Mouse (Mus musculus): ENCODE measurements at regions not wholly inside any gene's neighbourhood (a gene's known extent, or its start where the extent isn't known, plus 50 kb on each side); places are given as distances from the start of the nearest gene placed in this dataset.

GRCm38 (mm10) chr13:44182544-44183191 lies 398.1 kb downstream of the Cd83 start:
- DNase-seq (ENCODE audit: low spot score), result no peak

DNA sequence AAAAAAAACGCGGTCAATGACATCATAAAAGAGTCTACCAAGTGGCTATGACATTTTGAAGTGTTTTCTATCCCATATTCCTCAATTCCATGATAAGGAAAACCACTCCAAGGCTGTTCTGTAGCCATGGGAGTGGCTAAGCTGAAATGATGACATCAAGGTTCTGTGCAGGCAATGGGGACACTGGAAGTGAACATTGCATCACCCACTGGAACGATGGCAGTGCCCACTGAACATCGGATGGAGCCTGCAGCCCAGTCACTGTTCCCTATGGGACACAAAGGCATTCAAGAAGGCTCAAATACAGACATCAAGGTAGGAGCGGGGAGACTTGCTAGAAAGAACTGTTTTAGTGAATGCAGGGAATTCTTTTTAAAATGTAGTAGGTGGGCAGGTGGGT lies 410.8 kb downstream of the Cd83 start:
- DNase-seq (ENCODE audit: low spot score), result no peak

DNA sequence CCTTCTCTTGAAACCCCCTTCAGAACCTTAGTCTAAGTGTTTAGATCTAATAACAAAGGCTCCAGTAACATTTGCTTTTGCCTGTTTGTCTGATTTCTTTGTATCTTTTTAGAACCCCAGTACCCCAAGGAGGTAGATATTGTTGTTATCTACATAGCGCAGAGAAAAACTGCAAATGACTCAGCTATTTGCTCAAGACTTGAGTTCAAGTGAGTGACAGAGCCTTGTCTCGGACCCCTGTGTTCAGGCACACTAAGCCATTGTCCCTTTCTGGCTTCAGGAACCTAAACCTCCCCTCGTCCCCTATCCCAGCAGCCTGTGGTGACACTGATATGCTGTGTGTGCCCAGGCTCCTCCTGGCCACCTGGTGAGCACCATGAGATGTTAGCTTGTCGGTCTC lies 421.5 kb downstream of the Cd83 start:
- DNase-seq (ENCODE audit: low spot score), result no peak

GRCm38 (mm10) chr13:44206448-44206847 lies 421.9 kb downstream of the Cd83 start:
- no peak for DNase-seq (ENCODE audit: low spot score)

- no peak for DNase-seq (ENCODE audit: low spot score)
Observed at GRCm38 (mm10) chr13:44207400-44208005, 422.9 kb downstream of the Cd83 start.

GRCm38 (mm10) chr13:44209036-44209435 lies 424.5 kb downstream of the Cd83 start:
- DNase-seq (ENCODE audit: low spot score), result no peak

GRCm38 (mm10) chr13:44210123-44210522 lies 425.5 kb downstream of the Cd83 start:
- no peak for DNase-seq (ENCODE audit: low spot score)

DNA sequence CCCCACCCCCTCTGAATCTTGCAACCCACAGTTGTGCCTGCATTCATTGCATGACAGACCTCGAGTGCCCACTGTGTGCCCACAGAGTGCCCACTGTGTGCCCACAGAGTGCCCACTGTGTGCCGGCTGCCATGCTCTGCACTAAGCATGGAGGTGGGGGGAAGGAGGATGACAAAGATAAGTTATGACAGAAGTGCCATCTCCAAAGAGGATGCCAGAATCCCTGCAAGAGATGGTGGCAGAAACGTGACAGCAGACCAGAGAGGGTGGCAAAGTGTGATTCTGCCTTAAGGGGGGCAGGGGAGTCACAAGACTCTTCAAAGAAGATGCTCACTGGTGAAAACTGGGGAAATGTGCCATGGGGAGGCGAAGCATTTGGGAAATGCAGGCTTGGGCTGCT lies 427.8 kb downstream of the Cd83 start:
- no peak for DNase-seq (ENCODE audit: low spot score)

- no peak for DNase-seq (ENCODE audit: low spot score)
Observed at GRCm38 (mm10) chr13:44212936-44213335, 428.4 kb downstream of the Cd83 start.

DNA sequence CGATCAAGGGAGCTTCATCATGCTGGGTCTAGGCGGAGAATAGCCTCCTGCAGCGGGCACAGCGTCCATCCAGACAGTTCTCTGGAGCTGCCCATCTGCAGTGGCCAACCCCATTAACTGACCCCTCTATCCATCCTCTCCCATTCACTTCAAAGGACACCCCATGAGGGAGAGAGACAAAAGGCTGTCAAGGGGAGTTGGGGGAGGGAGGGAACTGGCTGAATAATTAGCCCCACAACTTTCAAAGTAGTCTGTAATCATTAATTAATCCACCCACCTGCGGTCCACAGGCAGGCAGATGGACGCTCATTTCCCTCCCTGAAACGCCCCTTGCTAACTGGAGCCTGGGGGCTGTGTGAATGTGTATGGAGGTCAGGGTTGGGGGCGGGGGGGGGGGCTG lies 433.7 kb downstream of the Cd83 start:
- no peak for DNase-seq (ENCODE audit: low spot score)

DNA sequence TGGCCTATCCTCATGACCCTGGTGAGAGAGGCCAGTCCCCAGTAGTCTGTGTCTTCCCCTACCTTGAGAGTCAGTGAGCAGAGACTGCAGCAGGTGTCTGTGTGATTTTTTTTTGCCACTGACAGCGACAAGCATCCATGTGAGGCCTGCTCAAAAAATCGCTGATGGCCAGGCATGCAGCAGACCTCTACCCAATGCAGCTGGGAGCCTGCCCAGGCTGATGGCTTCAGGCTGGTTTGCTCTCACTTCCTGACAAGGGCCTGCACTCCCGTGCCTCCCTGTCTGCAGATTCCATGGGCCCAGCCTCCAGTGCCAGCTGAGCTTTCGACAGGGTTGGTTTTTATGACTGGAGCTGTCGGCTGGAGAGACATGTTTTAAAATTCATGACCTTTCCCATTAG lies 437.1 kb downstream of the Cd83 start:
- no peak for DNase-seq (ENCODE audit: low spot score)

GRCm38 (mm10) chr13:44222335-44222734 lies 437.8 kb downstream of the Cd83 start:
- DNase-seq (ENCODE audit: low spot score), result no peak

GRCm38 (mm10) chr13:44227706-44228459 lies 443.3 kb downstream of the Cd83 start:
- no peak for DNase-seq (ENCODE audit: low spot score)

GRCm38 (mm10) chr13:44228540-44229135 lies 444.1 kb downstream of the Cd83 start:
- no peak for DNase-seq (ENCODE audit: low spot score)

DNA sequence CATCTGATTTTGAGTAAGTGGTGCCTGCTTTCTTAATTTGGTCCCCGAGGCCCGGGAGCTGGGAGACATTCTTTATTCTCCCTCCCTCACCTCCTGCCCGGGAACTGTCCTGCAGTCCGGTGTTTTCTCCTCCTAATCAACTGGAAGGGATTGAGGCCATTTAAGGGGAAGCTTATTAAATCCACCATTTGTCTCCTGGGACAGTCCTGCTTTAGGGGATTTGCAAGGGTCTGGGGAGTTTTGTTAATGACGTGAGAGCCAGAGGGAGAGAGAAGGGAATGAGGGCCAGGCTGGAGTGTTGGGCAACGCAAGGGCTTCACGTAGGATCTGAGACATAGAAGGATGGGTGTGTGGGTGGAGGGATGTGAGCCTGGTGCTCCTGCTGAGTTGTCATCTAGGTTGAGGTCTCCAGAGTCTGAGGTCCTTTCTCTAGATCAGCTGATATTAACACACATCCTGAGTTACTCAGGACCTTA lies 444.6 kb downstream of the Cd83 start:
- DNase-seq (ENCODE audit: low spot score), result no peak

GRCm38 (mm10) chr13:44231403-44231802 lies 446.8 kb downstream of the Cd83 start:
- no peak for DNase-seq (ENCODE audit: low spot score)

GRCm38 (mm10) chr13:44231868-44232715 lies 447.5 kb downstream of the Cd83 start:
- no peak for DNase-seq (ENCODE audit: low spot score)

GRCm38 (mm10) chr13:44232716-44233051 lies 448.1 kb downstream of the Cd83 start:
- no peak for DNase-seq (ENCODE audit: low spot score)

DNA sequence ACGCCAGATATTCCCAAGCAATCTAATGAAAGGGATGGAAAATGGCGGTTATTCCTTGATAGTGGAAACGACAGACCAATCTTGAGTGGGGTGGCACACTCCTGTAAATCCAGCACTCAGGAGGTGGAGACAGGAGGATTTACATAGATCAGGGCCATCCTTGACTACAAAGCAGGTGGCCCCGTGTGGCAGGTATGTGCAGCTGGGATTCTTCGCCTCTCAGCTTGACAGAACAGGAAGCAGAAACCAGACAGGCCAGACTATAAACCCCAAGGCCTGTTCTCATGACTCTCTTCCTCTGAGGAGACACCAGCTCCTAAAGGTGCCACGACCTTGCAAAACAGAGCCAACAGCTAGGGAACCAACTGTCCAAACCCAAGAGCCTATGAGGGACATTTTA lies 449.7 kb downstream of the Cd83 start:
- no peak for DNase-seq (ENCODE audit: low spot score)

GRCm38 (mm10) chr13:44235236-44235635 lies 450.7 kb downstream of the Cd83 start:
- no peak for DNase-seq (ENCODE audit: low spot score)

DNA sequence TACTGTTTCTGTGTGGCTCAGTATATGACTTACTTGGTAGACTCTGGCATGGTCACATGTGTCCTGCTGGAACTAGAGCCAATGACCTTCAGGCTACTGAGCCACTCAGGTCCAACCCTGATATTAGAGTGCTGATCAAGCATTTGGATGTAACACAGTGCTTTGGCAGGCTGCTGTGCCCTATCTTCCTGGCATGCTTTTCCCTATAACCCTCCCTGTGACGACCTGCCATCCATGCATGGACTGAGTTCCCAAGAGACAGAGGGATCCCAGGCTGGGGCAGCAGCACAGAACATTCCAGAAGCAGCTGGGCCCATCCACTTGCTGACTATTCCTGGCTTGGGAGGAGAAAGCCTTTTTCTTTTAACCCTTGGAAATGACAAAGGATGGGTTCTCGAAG lies 451.4 kb downstream of the Cd83 start:
- DNase-seq (ENCODE audit: low spot score), result no peak

DNA sequence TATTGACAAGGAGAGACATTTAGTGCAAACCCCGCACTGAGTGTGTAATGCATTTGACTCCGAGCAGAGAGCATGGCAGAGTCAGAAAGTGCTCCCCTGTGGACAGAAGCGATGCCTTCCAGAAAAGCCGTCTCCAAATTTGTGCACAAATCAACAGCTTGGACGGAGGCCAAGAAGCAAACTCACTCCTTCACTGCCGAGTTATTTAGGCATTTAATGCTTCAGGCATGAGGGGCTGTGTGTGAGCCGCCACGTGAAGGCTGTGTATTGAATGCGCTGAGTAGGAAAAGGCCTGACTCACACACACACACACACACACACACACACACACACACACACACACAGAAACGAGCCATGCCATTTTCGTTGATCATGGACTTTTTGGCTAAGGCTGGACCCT lies 453.7 kb downstream of the Cd83 start:
- DNase-seq (ENCODE audit: low spot score), result no peak
